Mouse (Mus musculus) spleen, embryonic (tissue): ENCODE measurements around the gene Olfr1425.
"Not testable (repeated sequence)": the region's sequence is repeated elsewhere in the genome, so short reads cannot be mapped to it uniquely, and the experiment has no call there.

Experiments used
- CTCF ChIA-PET: fragments of 350-600 bp; sonication (Branson Sonifier 250); formaldehyde crosslinking; loops from one replicate; lab custom pipeline; 2022; lab: Charles Lee

Gene Olfr1425

GRCm38 (mm10) chr19:12077631-12078030, at the start of gene Olfr1425:
TSS of gene Olfr1425 (minus strand) at chr19:12077731.
- CTCF ChIA-PET, result not testable (repeated sequence)

GRCm38 (mm10) chr19:12123103-12123502, 45.6 kb upstream of the Olfr1425 start, which contains the start of gene Olfr76:
TSS of gene Olfr76 (minus strand) at chr19:12123203.
- CTCF ChIA-PET, result no interaction called here

DNA sequence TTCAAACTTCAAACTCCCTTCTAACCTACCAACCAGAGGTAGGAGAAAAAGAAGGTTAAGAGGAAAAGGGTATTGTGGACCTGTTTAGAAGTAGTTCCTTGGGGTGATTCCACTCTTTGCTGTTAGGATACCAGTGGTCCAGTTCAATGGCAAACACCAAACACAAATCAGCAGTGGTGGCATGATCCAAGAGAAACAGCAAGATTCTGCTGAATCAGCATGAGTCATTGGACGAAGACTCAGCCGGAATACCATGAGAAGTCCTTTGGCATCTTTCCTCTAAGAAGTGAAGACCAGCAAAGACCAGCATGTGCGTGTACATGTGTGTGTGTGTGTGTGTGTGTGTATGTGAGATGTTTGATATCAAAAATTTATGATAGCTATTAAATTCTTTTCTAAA, 38.9 kb upstream of the Olfr1425 start:
- CTCF ChIA-PET, result no interaction called here

DNA sequence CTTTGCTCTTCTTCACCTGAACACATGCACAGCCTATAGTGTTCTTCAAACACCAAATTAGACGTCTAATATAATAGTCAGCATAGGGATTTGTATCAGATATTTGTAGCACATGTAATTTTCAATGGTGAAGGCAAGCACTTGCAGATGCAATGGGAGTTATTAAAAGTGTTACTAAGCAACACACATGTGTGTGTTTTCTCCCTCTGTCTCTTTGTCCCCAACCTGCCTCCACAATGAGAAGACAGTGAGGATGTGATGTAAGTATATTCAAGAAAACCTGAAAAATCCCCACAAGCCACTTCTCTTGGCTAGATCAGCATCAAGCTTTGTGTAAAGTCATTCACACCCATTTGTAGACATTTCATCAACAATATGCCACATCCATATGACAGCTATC, 38.3 kb upstream of the Olfr1425 start, which contains the start of gene Olfr1428:
Gene Olfr1428, minus strand, starts transcription at position 101 of the 400 bp plus-strand sequence.
- CTCF ChIA-PET, result no interaction called here

DNA sequence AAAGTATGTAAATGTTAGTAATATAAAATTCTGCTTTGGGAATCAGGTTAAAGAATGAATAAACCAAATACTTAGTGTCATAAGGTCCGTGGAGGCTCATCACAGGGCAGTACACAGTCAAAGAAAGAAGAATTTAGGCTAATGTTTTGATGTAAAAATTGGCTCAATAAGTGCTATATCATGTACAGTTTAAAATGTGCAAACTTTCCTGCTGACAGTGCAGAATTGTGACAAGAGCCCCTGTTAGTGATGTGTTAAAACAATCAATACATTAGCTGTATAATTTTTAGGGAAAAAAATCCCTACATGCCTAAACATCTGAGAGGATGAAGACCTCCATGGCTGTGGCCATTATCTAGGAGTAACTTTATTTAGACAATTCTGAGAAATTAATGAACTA, 36.3 kb upstream of the Olfr1425 start:
- CTCF ChIA-PET, result no interaction called here

GRCm38 (mm10) chr19:12104541-12104940, 27.0 kb upstream of the Olfr1425 start:
- CTCF ChIA-PET, result no interaction called here

DNA sequence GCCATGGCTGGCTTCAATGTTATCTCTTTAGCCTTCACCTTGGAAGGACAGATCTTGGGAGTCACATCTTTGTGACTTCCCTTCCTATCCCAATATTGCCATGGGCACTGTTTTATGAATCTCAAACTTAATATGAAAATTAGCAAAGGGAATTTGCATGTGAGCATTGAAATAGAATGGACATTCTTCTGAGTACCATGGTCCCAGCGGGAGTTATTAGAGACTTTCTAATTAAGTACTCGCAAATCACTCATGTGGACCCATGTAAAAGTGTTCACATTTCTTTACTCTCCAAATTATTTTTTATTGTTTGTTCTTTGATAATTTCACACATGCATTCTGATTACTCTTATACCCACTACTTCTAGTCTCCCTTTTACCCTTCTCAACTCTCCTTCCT, 25.7 kb upstream of the Olfr1425 start, which contains the start of gene Olfr1427:
Gene Olfr1427, minus strand, starts transcription at position 101 of the 400 bp plus-strand sequence.
- CTCF ChIA-PET, result no interaction called here

GRCm38 (mm10) chr19:12091913-12092312, 14.4 kb upstream of the Olfr1425 start, which contains the start of gene Olfr1426:
TSS of gene Olfr1426 (minus strand) at chr19:12092013.
- CTCF ChIA-PET, result interaction anchor here (0.7 kb wide), 1 partner anchor 648 kb away, joined by 4 read pairs; no protein-coding TSS in a partner anchor

- CTCF ChIA-PET, result not testable (repeated sequence)
Observed at GRCm38 (mm10) chr19:12069546-12069945, 8.0 kb downstream of the Olfr1425 start.

GRCm38 (mm10) chr19:12067806-12068205, 9.7 kb downstream of the Olfr1425 start:
- CTCF ChIA-PET, result not testable (repeated sequence)

- CTCF ChIA-PET, result not testable (repeated sequence)
Observed at GRCm38 (mm10) chr19:12062582-12062981, 14.9 kb downstream of the Olfr1425 start, which contains the start of gene Olfr1424. TSS of gene Olfr1424 (minus strand) at chr19:12062682.

- CTCF ChIA-PET, result no interaction called here
Observed at GRCm38 (mm10) chr19:12043163-12043562, 34.4 kb downstream of the Olfr1425 start.

GRCm38 (mm10) chr19:12041217-12041616, 36.3 kb downstream of the Olfr1425 start, which contains the start of gene Olfr1423:
TSS of gene Olfr1423 (minus strand) at chr19:12041317.
- CTCF ChIA-PET, result no interaction called here

DNA sequence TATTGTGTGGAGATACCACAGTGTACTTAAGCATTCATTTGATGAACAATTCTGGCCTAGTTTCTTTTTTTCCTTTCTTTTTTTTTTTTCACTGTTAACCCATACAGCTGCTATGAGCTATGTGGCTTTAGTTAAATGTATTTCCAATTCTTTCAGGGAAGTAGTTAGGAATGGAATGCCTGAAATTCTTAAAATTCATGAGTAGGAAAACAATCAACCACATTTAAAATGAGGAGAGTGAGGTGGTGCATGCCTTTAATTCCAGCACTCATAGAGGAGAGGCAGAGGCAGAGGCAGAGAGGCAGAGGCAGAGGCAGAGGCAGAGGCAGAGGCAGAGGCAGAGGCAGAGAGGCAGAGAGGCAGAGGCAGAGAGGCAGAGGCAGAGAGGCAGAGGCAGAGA, 39.8 kb downstream of the Olfr1425 start:
- CTCF ChIA-PET, result no interaction called here

DNA sequence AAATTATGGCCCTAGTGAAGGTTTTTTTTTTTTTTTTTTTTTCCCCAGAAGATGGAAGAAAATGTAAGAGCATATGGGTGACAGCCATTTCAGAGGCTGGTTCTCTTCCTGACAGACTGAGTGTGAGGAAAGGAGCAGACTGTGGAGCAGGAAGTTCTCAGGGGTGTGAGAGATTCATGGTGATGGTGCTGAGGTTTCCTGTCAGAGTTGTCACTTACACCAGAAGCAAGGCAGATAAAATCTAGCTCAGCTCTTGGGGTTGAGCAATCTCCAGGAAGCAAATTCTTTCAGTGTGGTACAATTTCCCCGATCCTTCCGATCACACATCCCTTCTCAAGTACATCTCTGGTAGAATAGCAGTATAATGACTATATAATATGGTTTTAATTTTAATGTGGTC, 50.9 kb downstream of the Olfr1425 start:
- CTCF ChIA-PET, result no interaction called here

DNA sequence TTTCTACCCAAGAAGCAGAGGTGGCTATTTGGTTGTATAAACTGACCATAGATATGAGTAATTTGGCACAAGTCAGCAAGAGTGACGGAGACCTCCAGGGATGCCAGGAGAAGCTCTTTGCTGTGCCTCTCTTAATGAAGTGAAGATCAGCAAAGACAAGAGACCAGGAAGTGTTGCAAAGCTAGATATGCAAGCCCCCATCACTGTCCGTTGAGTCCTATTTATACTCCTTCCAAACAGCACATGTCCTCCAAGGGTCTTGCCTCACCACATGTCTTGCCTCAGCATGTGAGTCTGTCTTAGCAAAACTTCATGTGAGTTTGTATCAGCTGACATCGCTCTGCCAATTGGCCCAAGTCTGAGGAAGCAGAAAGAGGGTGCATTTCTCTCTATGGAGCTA, 52.2 kb downstream of the Olfr1425 start:
- CTCF ChIA-PET, result no interaction called here

DNA sequence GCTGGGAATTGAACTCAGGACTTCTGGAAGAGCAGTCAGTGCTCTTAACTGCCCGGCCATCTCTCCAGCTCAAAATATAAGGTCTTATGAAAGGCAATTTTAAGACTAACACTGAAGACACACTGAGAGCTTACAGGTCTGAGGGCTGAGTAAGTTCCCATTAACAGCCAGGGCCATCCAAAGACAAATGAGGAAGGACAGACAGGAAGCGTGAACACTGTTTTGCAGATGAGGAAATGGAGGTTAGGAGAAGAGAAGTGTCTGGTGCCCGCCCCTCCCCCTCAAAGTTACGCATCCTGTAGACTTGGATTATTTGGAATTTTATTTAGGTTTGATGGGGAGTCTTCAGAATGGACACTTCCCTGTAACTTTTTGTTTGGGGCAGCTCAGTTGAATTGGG, 53.4 kb downstream of the Olfr1425 start:
- CTCF ChIA-PET, result interaction anchor here (0.6 kb wide), 1 partner anchor 527 kb away, joined by 6 read pairs; no protein-coding TSS in a partner anchor
